Mouse (Mus musculus) ES-Bruce4 (cell line): ENCODE data around the gene Ntn5. TPM values are rescaled to one million over a fixed set of nuclear protein-coding genes. Genes with fewer than 3 reads are reported as not detected.

Experiments used
- H3K27ac ChIP-seq: 2 replicates; pipeline ENCODE4 v1.5.1; 2012; ENCODE audit warnings: low read length, inconsistent platforms; ENCODE audit not compliant: insufficient read depth
- H3K27me3 ChIP-seq: 2 replicates; pipeline ENCODE4 v1.6.1; 2012; ENCODE audit warnings: mild to moderate bottlenecking, low read length, inconsistent platforms; ENCODE audit not compliant: control insufficient read depth, poor library complexity, insufficient read depth, severe bottlenecking
- H3K36me3 ChIP-seq: 2 replicates; pipeline ENCODE4 v1.6.1; 2012; ENCODE audit warnings: inconsistent platforms, mild to moderate bottlenecking, low read length, moderate library complexity; ENCODE audit not compliant: control insufficient read depth, poor library complexity, insufficient read depth, severe bottlenecking
- H3K4me1 ChIP-seq: one replicate; pipeline ENCODE4 v1.8.1; 2011; ENCODE audit warnings: low read length; ENCODE audit not compliant: control insufficient read depth, insufficient read depth
- H3K4me3 ChIP-seq: 2 replicates; pipeline ENCODE4 v1.5.1; 2011; ENCODE audit warnings: low read depth, mild to moderate bottlenecking, low read length
- H3K9ac ChIP-seq: 2 replicates; pipeline ENCODE4 v1.6.1; 2012; ENCODE audit warnings: low read depth, mild to moderate bottlenecking, inconsistent platforms; ENCODE audit not compliant: poor library complexity, severe bottlenecking
- H3K9me3 ChIP-seq: replicated peaks from 2 replicates; pipeline ENCODE4 v1.6.1; 2012; ENCODE audit warnings: mild to moderate bottlenecking, low read length, inconsistent platforms; ENCODE audit not compliant: control insufficient read depth, poor library complexity, insufficient read depth, severe bottlenecking
- CTCF ChIP-seq: IDR thresholded peaks from one replicate; pipeline ENCODE4 v1.8.1; 2011; ENCODE audit warnings: low read depth, low read length
- EP300 ChIP-seq: IDR thresholded peaks from 2 replicates; pipeline ENCODE4 v1.6.1; 2011; ENCODE audit warnings: low read depth, low read length; ENCODE audit not compliant: insufficient read depth
- POLR2A ChIP-seq: IDR thresholded peaks from one replicate; pipeline ENCODE4 v1.8.1; 2011; ENCODE audit warnings: low read length; ENCODE audit not compliant: insufficient read depth
- polyA plus RNA-seq: library from polyadenylated mRNA; stranded (reverse); fragments of >200 nt; gene quantifications from 2 replicates; pipeline ENCODE4 v1.2.4, GENCODE M21; 2011; ENCODE audit warnings: low read depth; ENCODE audit not compliant: missing spikeins, insufficient read depth, insufficient read length

Ntn5 gene
- polyA plus RNA-seq, 1 experiment: 0.51 TPM

DNA sequence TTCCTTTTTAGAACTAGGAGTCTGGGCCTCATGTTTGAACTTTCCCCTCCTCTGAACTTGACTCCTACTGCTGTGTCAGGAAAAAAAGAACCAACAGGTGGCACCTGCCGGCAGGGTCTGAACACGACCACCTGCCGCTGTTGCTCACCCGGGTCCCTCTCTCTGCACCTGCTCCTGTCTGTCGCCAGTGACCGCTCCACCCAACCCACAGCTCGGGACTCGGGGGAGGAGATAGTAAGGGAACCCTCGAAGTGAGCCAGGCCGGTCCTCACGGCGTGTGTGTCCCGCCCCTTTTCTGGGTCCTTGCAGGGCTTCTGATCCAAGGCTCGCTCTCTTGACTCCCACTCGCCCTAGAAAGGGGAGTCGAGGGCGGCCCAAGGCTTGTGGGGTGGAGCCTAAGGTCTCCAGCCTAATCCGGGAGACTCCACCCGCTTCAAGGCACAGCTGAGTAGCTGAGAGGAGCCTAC, 44.2 kb upstream of the Ntn5 start, which contains the start of gene Mamstr:
Gene Mamstr (plus strand): TSS at position 417 of the 467 bp plus-strand sequence.
- TF ChIP-seq CTCF (no peak), POLR2A (no peak), EP300 (no peak)
- H3K4me3 ChIP-seq: peak within 1 kb of the TSS; percentile 8; the same call in 1 of the 2 replicates
- no peaks in the 10 kb centered on the region for H3K4me1 ChIP-seq
- H3K36me3 ChIP-seq: no peaks in the 10 kb centered on the region
- H3K9ac ChIP-seq: peak within 1 kb of the TSS; percentile 20; the same call in 1 of the 2 replicates
- H3K9me3 ChIP-seq: no peaks in the 10 kb centered on the region
- no peaks in the 10 kb centered on the region for H3K27me3 ChIP-seq
- no peak within 1 kb of the TSS for H3K27ac ChIP-seq

DNA sequence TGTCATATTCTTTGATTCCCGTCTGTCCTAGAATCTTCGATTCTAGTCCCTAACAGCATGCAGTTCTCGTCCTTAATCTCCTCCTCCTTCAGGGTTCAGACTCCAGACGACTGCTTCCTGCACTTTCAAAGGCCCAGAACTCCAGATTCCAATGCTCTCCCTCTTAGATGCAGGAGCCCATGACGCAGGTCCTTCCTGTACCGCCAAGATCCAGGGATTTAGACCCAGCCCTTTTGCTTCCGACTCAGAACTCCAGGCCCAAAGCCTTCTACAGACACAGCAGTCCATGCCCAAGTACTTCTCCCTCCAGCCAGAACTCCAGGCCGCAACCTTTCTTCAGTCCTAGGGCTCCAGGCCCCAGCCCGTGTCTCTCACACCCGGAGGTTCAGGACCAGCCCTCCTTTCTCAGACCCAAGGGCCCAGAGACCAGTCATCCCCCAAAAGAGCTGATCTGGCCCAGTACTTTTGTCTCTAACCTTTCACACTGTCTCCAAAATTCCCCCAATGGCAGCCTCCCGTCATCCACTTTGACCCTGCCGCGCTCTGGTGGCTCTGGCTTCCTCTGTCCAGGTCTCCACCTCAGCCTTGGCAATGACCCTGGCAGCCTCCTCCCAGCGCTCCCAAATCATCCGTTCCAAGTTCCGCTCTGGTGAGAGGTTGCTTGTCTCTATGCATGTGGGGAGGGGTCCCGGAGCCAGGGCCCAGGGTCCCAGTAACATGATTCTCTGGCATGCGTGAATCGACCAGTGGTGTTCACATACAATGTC, 43.4 kb upstream of the Ntn5 start:
- no peak overlapping the region for H3K27ac ChIP-seq
- no peak overlapping the region for H3K9ac ChIP-seq
- no peaks in the 10 kb centered on the region for H3K27me3 ChIP-seq
- TF ChIP-seq POLR2A: no peak
- TF ChIP-seq CTCF: no peak
- TF ChIP-seq EP300: no peak
- no peaks in the 10 kb centered on the region for H3K9me3 ChIP-seq
- H3K36me3 ChIP-seq: no peaks in the 10 kb centered on the region
- no peaks in the 10 kb centered on the region for H3K4me1 ChIP-seq
- no peak overlapping the region for H3K4me3 ChIP-seq

DNA sequence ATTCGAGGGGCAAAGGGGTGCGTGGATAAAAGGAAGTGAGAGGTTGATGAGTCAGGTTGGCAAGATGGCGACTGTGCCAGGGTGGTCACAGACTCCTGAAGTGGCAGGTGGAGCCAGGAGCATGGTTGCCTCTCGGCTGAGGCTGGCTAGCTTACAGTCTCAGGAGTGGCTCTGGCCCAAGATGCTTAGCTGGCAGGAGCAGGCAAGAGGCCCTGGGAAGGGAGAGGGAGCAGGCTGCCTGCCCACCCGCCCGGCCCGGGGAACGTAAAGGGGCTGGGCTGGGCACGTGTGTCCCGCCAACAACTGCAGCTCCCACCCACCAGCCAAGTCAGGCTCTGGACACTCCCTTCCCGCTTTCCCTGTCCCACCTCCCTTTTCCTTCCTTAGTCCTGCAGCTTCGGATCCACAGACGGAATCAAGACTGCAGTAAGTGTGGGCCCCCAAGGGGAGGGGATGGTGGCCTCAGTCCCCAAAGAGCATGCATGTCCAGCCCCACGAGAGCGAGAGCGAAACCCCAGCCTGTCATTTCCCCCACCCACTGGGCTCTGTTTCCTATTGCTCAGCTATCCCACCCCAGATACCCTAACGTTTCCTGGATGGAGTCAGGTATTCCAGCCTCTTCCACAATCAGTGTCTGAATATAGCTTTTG, 42.3 kb upstream of the Ntn5 start:
- Histone ChIP-seq H3K27ac (no peak overlapping the region), H3K27me3 (no peaks in the 10 kb centered on the region), H3K4me1 (no peaks in the 10 kb centered on the region), H3K9me3 (no peaks in the 10 kb centered on the region), H3K36me3 (no peaks in the 10 kb centered on the region), H3K4me3 (no peak overlapping the region), H3K9ac (no peak overlapping the region)
- TF ChIP-seq POLR2A (no peak), CTCF (no peak), EP300 (no peak)

DNA sequence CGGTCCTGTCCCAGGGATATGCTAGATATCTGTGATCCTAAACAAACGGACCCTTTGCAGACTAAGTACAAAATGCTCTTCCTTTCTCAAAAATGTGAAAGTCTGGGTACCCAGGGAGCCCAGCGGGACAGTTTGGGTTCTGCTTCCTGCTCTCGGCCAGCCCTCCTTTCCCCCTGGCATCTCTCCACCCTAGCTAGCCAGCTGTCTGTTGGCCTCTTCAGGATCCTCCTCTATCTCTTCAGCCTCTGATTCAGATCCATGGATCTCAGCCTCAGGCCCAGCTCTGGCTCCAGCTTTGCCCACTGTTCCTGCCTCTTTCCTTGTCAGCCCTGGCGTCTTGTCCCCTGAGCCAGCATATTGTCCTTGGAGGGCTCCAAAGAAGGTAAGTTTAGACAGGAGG, 41.7 kb upstream of the Ntn5 start:
- Histone ChIP-seq H3K27ac (no peak overlapping the region), H3K27me3 (no peaks in the 10 kb centered on the region), H3K4me3 (no peak overlapping the region), H3K4me1 (no peaks in the 10 kb centered on the region), H3K9ac (no peak overlapping the region), H3K36me3 (no peaks in the 10 kb centered on the region), H3K9me3 (no peaks in the 10 kb centered on the region)
- no peak for TF ChIP-seq POLR2A

DNA sequence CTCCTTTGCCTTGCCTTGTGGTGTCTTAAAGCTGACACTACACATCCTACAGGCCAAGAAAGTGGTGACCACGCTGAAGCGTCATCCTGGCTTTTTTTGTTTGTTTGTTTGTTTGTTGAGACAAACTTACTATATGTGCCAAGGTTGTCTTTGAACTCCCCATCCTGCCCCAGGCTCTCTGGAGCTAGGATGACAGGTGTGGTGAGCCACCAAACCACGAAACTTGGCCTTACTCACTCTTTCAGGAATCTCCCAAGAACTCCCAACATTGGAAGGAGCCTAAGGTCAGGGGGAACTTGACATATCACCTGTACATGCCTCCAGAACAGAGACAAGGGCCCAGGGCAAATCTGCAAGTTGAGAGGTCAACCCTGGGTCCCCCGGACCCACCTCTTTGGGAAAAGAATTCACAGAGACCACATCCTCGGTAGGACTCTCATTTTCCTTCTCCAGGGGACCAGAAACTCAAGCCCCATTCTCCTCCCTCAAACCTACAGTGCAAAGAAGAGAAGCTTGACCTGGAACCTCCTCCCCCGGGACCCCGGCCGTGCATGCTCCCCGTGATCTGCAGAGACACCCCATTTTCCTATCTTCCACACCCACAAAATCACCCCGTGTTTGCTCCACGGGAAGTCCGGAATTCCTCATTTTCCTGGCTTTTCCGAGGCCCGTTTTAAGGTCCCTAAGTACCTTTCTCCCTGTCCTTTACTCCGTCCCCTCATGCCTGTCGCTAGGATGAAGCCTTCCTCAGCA, 41.1 kb upstream of the Ntn5 start:
- Histone ChIP-seq H3K4me1 (no peaks in the 10 kb centered on the region), H3K4me3 (peak overlapping the region; percentile 68), H3K36me3 (no peaks in the 10 kb centered on the region), H3K9ac (peak overlapping the region; percentile 63), H3K27me3 (no peaks in the 10 kb centered on the region), H3K27ac (peak overlapping the region; percentile 31; the same call in 1 of the 2 replicates), H3K9me3 (no peaks in the 10 kb centered on the region)
- no peak for TF ChIP-seq POLR2A
- no peak for TF ChIP-seq EP300
- no peak for TF ChIP-seq CTCF
